Mouse (Mus musculus) adrenal gland, adult 2 months (tissue): Measurements from ENCODE around the gene Gsdma3. TPM values are rescaled to one million over a fixed set of nuclear protein-coding genes. Genes with fewer than 3 reads are reported as not detected.

Experiments used
- DNase-seq: peaks from one replicate; pipeline ENCODE4 v3.0.0; 2021
- long read RNA-seq: library from polyadenylated mRNA; stranded (forward); transcript quantifications from one replicate; pipeline ENCODE4 v2.0.0, GENCODE M21; 2021
- polyA plus RNA-seq: library from polyadenylated mRNA; depleted of rRNA; stranded (reverse); fragments of >200 nt; gene quantifications from 2 replicates; pipeline ENCODE4 v1.2.3, GENCODE M21; 2012; rRNA removed
- total RNA-seq, 2 experiments: library from RNA; stranded (reverse); gene quantifications; 2 replicates each; pipeline ENCODE4 v1.2.3; 2021

The Gsdma3 gene
- total RNA-seq, result 10 to 100 TPM in 1 of 2 experiments, 1 to 10 TPM in 1; 4.7 to 19.4 TPM
- polyA plus RNA-seq, result not detected in 2 replicates
- long read RNA-seq, partial matches to known transcripts, result 2 of 3 reads
- long read RNA-seq, other reads (novel, unspliced or antisense), result 1 of 3 reads

DNA sequence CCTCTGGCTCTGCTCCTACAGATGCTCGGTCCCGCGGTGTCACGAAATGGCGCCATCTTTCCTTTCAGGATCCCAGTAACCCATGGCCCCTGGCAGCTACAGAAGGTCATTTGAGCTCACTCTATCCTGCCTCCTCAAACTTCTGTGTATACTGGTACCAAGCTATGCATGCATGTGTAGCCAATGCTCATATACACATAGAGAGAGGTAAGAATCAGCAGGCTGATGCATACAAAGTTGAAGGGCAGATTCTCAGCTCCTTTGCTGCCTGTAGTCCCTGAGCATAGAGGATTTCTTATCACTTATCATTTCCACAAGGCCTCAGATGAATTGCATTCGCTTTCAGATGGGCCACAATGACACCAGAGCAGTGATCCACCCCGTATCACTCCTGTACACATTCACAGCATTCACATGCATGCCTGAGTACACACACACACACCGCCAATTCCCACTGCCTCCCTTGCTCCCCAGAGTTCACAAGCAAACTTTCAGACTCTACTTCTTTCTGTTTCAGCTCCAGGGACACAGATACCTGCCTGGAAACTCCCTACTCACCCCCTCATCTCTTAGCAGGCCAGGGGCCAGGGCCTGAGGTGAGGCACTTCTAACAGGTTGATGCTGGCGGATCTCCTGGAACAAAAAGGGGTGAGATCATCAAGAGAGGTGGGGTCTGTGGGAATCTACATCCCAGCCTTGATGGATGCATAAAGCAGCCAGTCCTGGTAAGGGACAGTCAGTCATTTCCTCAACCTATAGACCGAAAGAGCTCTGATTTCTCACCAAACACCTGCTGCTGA is at the start of gene Gsdma3, which contains the start of gene Gm12355:
Gsdma3 (plus strand) TSS at position 750 of the 800 bp plus-strand sequence.
Gm12355 (minus strand) TSS at position 51 of the 800 bp plus-strand sequence.
- DNase-seq, result no peak

DNA sequence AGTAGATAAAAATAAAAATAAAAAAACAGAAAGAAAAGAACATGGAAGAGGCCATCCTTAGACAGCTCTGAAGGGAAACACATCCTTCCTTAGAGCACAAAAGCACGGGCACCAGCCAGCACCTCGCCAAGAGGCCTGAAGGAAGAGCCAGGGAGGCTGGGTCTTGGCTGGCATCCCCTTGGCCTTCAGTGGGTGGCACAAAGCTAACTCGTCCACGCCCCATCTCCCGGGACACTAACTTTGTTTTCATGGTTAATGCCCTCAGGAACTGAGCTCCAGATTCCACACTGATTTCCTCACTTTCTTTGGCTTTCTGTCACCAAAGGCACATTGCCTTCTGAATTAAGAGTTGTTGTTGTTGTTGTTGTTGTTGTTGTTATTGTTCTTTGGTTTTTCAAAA is 48.4 kb upstream of the Gsdma3 start:
- peak; percentile 60 for DNase-seq

DNA sequence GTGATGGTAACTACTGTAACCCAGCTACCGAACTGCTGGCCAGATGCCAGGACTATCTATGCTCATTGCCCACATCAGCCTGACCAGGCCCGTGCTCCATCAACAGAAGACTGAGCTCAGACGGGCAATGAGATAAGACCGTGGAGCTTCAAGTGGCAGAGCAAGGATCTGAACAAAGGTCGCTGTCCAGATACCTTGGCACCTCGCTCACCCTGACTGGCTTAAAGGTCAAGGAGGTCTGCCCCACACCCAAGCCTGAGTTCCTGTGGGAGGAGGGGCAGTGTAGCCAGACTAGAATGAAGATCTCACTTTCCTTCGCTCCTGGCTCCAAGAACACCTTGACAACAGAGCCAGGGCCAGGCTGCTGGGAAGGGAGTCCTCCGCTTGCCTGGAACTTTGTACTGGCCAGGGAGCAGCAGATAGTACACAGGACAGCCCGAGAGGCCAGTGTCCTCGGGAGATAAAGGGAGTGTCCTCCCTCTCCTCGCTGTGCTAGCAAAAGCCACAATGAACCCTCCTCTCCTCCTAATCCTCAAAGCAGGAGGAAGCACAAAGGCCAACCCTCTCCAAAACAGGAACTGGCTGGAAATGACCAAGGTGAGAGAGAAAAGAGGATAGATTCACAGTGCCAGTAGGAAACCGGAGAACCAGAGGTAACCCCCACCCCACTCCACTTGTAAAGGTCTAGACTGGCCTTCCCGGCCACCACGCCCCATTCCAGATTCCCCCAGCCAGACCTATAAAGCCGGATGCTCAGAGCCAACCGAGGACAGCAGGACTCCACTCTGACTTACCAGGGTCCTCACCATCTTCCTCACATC is 45.6 kb upstream of the Gsdma3 start:
- DNase-seq, result peak; percentile 48

DNA sequence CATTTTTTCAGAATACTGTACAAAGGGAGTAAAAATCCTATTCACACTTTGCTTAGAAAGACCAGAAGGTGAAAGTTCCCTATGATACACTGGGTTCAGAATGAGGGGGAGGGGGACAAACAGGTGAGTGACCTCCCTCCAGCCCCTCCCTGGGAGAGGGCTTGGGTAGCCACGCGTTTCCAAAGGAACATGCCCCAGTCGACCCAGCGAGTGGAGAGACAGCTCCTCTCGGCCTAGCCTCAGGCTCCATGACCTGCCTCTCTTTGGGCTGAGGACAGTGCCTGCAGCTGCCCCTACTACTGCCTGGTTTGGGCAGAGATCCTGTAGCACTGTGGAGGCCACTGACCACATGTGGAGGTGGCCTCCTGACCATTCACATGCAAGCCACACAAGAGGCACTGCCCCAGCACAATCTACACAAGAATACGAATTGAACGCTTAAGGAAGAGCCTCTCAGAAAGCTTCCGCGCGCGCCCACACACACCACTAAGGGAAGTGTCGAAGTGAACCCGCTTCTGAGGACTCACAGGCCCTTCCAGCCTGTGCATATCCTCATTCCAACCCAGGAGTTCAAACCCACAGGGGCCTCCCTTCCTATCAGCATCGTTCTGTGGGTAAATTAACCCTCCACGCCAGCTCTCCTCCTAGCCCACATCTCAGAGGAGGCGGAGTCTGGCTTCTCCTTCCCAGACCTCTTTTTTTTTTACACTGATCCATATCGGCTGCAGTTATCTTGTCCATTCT is 44.7 kb upstream of the Gsdma3 start:
- no peak for DNase-seq

DNA sequence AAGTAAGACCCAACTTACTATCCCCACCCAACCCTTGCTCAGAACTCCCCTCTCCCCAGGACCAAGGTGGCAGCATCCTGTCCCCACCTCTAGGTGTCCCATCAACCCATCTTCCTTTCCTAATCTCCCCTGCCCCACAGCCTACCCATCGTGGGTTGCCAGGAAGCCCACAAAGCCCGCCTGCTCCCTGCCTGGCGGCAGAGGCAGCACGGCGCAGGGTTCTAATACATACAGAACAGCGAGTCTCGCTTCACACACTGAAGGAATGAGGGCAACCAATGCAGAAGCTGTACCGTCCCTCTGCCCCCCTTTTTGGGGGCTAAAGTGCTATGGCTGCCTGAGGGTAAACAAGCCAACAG is 44.2 kb upstream of the Gsdma3 start:
- DNase-seq, result no peak

DNA sequence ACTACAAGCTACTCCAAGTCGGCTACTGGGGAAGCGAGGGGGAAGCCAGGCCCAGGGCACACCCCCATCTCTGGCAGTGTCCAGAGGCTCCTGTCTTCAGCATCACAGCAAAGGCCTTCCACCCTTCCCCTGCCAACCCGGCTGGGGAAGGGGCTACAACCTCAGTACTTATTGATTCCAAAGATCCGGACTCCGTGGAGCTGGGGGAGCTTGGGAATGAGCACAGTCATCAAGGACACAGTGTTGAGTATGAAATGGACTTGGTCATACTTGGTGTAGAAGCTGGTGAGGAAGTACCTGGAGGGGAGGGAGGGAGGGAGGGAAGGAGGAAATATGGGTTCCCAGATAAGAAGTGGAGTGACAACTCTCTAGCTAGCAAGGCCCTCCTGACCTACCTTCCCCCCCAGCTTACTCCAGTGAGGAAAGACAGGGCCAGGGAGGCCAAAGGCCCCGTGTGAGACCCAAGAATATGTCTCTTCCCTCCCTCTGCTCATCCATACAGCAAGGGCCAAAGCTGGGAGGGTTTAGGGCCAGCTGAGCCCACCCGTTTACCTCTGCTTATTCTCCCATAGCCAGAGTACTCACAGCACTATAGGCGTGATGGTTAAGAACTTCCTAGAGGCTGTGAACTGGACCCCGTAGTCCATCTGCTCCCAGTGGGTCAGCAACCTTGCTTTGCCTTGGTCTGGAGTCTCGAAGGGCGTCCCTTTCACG is 43.5 kb upstream of the Gsdma3 start:
- no peak for DNase-seq

DNA sequence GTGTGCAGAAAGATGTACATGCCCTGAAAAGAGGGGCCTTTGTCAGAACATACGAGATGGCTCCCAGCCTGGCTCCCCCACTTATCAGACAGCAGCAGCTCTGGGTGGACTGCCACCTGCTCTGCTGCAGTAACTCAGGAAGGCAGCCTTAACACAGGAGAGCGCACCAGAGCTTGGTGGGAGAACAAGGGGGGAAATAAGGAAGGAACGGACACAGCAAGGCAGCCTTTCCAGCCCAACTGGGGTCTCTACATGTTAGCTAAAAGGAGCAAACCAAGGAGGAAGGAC is 43.0 kb upstream of the Gsdma3 start:
- DNase-seq, result no peak

DNA sequence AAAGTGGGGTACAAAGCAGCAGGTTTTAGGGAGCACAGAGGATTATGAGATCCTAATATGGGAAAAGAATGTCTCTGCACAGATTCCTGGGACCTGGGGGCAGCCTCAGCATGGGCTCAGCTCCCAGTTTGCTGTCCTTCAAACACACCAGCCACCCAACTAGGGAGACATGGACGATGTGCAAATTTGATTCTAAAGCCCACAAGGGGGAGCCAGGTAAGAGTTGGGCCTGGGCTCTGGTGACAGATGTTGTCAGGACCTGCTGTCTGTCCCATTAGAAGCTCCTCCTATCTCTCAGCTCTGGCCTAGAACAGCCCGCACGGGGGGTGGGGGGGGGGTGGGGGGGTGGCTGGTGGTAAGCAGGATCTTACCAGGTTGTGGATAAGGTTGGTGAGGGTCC is 42.6 kb upstream of the Gsdma3 start:
- DNase-seq, result no peak

DNA sequence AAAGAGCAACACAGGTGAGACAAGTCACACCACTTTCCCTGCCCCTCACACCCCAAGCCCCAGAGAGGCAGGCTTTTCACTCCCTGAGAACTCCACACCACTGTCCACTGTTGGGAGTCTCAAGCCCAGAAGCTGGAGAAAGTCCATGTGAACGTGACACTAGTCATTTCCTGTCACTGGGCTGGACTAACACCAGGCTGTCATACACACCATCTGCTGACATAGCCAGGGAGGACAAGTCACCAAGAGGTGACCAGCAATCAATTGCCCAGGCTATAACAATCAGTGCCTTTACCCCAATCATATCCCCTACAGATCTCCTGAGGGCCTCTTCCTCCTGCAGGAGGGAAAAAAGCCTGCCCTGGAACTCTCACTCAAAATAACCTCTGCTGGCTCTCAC is 42.0 kb upstream of the Gsdma3 start:
- no peak for DNase-seq

DNA sequence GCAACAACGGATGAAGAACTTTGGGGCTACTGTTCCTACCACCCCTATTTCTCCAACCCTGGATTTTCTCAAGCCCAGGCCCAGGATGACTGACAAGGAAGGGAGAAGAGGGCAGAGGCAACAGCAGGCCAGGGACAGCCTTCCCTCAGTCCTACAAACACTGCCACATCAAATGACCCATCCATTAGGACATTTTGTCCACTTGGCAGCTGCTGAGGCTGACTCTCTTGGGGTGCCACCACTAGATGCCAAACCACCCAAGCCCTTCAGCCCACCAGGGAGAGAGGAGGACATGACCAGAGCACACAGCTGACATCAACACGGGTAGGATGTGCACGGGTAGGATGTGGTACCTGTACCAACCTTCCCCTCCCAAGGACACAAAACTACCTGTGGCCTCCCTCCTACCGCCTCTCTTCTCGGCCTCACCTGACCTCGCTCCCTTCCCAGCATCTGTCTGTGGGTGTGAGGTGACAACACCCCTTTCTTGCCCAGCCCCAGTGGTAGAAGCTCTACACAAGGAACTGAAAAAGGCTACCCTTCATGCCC is 41.5 kb upstream of the Gsdma3 start:
- DNase-seq, result no peak

DNA sequence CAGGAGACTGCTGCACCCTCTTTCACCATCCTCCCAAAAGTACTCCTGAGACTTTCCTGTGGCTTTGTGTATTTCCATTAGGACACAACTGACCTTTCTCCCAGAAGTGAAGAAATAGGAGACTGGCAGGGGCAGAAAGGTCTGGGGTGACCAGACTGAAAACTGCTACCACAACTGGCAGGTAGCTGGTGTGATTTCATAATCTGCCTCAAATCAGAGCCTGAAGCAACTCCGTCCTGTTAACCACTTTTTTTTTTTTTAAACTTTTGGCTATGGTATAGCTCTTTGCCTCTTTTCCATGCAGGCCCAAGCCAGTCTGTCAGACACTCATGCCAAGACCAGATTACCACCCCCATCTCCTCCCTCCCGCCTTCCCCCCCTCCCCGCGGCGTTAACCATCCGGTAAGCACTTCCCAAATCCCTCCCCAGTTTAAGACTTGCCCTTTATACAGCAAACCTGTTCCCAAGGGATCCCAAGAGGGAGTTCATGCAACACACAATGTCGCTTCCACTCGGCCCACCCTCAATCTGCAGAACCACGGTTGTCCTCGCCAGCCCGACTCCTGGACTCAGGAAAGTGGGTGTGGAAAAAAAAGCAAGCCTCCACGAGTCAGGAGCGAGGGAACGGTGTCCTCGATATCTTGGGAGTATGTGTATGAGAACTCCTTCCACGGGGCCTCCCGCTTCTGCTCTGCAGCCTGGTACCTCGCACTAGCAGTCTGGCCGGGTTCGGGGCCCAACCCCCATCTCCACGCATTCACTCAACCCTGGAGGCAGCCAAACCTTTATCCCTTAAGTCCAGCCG is 39.9 kb upstream of the Gsdma3 start:
- DNase-seq, result no peak

DNA sequence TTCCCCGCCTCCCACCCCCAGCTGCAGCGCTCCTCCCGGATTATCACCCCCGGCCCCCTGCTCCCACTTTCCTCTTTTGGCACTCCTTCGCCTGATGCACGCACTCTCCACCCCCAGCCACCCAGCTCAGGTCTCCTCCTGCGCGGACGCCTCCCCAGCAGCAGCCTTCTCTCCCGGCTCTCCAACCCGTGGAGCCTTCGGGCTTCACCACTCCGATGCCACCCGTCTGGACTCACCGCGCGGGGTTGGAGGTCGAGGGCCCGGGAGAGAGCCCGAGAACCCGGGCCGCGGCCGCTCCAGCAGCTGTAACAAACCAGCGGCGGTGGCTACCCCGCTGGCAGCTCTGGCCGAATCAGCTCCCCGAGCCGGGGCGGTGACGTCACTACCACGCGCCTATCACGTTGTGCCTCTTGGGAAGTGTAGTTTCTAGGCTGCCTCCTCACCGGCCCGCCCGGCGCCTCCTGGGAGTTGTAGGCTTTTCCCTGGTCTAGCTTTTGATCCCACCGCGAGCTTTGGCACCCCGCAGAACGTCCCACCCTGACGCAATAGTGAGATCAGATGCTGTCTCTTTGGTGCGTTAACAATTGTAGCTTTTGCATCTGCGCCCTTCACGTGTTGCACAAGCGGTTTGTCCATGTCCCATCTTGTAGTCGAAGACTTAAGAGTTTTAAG is 39.1 kb upstream of the Gsdma3 start, which contains the start of gene Ormdl3:
Ormdl3 (minus strand) TSS at position 477 of the 672 bp plus-strand sequence.
- DNase-seq, result peak; percentile 98

DNA sequence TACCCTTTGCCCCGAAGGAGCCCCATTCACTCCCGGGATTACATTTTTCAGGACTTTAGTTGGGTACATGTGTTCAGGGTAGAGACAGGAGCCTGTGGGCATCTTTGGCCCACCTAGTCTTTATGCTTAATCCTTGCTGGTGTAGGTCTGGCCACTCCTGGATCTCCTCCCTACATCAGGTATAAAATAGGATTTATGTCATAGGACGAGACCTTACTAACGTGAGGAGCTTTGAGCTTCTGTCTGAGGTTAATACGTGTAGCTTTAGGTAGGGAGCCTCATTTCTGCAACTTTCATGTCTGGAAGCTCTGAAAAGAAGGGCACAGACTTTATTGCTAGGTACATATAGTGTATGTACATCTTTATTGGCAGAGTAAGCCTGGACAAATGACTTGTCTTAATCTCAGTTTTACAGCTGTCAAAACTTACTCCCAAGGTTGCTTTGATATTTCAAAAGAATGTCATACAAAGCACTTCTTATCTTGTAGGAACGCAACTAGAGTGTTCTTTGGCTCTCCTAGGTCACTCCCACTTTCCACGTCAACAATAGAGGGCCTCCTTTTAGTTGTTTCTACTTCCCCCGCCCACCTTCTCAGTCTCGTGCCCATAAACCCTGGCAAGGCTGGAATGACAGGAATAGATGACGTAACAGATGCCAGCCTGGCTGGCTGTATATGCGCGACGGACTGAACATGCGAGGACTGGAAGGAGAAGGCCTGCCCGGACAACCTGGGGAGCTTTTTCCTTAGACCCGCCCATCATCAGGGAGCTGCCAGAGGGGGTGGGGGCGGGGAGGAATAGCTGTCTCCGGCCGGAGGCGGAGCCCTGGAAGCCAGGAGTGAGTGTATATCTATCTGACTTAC is 38.2 kb upstream of the Gsdma3 start:
- DNase-seq, result peak; percentile 93

DNA sequence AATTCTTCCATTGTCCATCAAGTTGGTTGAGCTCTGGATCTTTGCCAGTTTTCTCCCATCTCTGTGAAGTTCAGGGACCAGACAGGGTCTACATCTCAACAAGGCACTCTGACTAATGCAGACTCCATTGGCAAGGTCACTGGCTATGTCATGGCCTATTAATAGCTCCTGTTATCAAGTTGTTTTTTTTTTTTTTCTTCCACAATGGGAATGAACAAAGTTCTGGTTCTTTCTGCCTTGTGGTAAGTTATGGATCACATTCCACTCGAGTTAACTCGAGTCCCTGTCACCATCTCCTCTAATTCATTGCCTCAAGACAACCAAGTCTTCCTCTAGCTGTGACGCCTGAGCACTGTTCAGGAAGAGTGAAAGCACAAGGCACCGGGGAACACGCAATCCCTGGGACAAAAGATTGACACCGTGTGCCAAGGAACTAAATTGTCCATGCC is 37.3 kb upstream of the Gsdma3 start:
- peak; percentile 77 for DNase-seq

DNA sequence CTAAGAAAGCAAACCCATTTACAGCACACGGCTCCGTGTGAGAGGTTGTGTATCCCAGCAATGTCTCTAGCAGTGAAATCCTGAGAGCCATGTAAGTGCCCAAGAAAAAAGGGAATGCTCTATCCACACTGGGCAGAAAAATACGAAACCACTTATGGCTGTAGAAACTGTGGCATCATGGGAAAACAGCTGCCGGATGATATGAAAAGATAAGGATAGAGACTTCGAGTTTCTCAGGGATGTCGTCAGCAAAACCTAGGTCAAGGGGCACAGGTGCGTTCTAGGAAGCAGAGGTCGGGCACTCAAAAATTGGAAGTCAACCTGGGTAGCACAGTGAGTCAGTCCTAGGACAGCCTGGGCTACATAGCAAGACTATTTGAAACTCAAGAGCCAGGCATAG is 36.9 kb upstream of the Gsdma3 start:
- DNase-seq, result no peak

DNA sequence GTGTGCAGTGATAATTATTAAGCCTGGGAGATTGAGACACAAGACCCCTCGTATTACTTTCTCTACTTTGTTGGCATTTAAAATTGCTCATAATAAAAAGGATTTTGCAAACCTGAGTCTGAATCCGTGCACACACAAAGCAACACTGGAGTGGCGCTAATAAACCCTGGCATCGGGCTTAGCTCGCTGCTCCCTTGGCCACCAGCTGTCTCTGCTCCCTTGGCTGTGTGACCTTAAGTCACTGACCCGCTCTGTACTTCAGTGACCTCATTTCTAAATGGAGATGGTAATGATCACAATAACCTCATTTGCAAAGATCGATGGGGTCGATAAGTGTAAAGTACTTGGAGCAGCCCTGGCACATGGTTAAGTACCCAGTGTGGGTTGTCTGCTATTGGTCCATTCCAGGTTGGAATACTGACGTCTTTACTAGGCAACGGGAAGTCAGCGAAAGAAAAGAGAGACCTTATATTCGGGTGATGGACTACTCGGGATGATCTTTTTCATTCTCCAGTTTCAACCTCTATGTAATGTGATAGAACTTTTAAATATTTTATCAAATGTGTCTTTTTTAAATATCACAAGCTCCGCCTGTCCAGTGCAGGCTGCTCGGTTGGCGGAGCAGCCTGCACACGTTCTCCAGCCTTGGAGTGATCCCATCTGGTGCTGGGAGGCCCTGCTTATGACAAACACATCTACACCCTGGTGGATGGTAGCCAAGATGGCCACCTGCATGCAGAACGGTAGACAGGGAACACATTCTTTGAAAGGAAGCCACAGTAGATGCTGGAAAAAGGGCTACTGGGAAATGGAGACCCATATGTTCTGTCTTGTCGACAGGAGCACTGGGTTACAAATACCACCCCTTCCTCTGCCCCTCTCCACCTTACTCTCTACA is 35.4 kb upstream of the Gsdma3 start:
- DNase-seq, result no peak

DNA sequence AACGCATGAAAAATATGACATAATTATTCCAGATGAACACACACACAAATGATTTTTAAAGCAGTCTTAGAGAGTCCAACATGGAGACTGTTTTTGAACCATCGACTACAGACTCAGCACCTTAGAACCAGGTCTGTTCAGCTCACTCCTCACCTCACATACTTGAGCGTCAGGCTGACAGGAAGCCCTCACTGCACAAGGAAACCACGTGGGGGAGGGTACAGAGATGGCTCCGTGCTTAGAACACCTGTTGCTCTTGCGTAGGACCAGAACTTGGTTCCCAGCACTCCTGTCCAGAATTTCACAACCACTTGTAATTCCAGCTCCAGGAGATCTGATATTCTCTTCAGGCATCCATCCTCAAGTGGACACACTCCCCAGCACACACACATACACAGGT is 31.1 kb upstream of the Gsdma3 start:
- DNase-seq, result no peak

DNA sequence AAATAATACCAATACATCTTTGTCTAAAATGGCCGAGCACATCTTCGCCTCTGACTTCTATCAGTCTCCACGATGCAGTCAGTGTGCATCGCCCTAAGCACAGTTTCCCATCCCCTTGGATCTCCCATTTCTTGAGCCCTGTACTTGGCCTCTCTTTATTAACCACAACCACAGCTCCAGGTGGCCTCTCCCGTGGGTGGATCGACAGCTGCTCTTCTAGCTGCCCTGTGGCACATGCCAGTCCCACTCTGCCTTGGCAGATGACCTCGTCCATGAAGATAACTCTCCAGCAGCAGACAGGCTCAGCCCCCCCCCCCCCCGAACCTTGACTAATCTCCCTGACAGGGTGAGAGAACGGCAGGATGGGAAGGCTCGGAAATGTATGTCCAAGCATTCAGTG is 30.7 kb upstream of the Gsdma3 start:
- no peak for DNase-seq
